Mouse (Mus musculus): ENCODE results near the gene Hid1. TPM values are rescaled to one million over a fixed set of nuclear protein-coding genes. Genes with fewer than 3 reads are reported as not detected.

The Hid1 gene
- polyA plus RNA-seq, 1 experiment = 127 TPM

GRCm38 (mm10) chr11:115358468-115358867, 9.1 kb downstream of the Hid1 start:
- WGBS = 25% methylated on average over 5 of the region's 5 CpGs
- TF ChIP-seq POLR2A (IDR thresholded peaks at IDR 0.05; ENCODE audit: control insufficient read depth, extremely low read depth, insufficient read depth, low read length, poor library complexity) = no peak
- 0 out of 2 replicates have a peak, but pooled peaks have one; percentile 37 for TF ChIP-seq CTCF (IDR thresholded peaks at IDR 0.05; ENCODE audit: borderline replicate concordance, control insufficient read depth, extremely low read depth, insufficient read depth, low read length, poor library complexity)
- peak; percentile 76 for DNase-seq
- Histone ChIP-seq H3K4me3 (ENCODE audit: control insufficient read depth, insufficient read depth, low read length) (no peak overlapping the region), H3K4me1 (replicated peaks; ENCODE audit: control insufficient read depth, insufficient read depth, low read length) (peaks cover 13% of the 10 kb centered on the region), H3K27me3 (ENCODE audit: control insufficient read depth, insufficient read depth, low read length) (no peaks in the 10 kb centered on the region), H3K27ac (ENCODE audit: control insufficient read depth, insufficient read depth, low read length) (no peak overlapping the region), H3K36me3 (ENCODE audit: control insufficient read depth, insufficient read depth, low read length) (peaks cover 6% of the 10 kb centered on the region)

GRCm38 (mm10) chr11:115354183-115354582, 13.4 kb downstream of the Hid1 start:
- DNase-seq = peak; percentile 59
- TF ChIP-seq CTCF (IDR thresholded peaks at IDR 0.05; ENCODE audit: borderline replicate concordance, control insufficient read depth, extremely low read depth, insufficient read depth, low read length, poor library complexity) = peak; percentile 94
- no peak for TF ChIP-seq POLR2A (IDR thresholded peaks at IDR 0.05; ENCODE audit: control insufficient read depth, extremely low read depth, insufficient read depth, low read length, poor library complexity)
- WGBS = 16% methylated on average over 8 of the region's 8 CpGs
- Histone ChIP-seq H3K27me3 (ENCODE audit: control insufficient read depth, insufficient read depth, low read length) (no peaks in the 10 kb centered on the region), H3K36me3 (ENCODE audit: control insufficient read depth, insufficient read depth, low read length) (peaks cover 21% of the 10 kb centered on the region), H3K4me1 (replicated peaks; ENCODE audit: control insufficient read depth, insufficient read depth, low read length) (peaks cover 7% of the 10 kb centered on the region), H3K4me3 (ENCODE audit: control insufficient read depth, insufficient read depth, low read length) (no peak overlapping the region), H3K27ac (ENCODE audit: control insufficient read depth, insufficient read depth, low read length) (no peak overlapping the region)

DNA sequence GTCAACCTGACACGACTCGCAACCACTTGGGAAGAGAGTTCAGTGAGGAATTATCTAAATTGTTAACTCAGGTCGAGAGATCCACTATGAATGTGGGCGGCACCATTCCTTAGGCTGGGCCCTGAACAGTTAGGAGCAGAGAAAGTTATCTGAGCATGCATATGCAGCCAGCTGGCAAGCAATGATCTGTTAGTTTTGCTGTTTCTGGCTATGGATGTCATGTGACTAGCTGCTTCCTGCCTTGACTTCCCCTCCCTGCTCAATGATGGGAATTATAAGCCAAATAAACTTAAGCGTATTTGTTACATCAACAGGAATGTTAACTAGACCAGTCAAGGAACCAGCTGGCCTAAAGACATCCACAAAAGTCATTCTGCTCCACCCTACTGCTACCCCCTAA, 14.2 kb downstream of the Hid1 start:
- TF ChIP-seq POLR2A (IDR thresholded peaks at IDR 0.05; ENCODE audit: control insufficient read depth, extremely low read depth, insufficient read depth, low read length, poor library complexity) (no peak), CTCF (IDR thresholded peaks at IDR 0.05; ENCODE audit: borderline replicate concordance, control insufficient read depth, extremely low read depth, insufficient read depth, low read length, poor library complexity) (no peak)
- Histone ChIP-seq H3K4me3 (ENCODE audit: control insufficient read depth, insufficient read depth, low read length) (no peak overlapping the region), H3K4me1 (replicated peaks; ENCODE audit: control insufficient read depth, insufficient read depth, low read length) (no peaks in the 10 kb centered on the region), H3K27ac (ENCODE audit: control insufficient read depth, insufficient read depth, low read length) (no peak overlapping the region), H3K27me3 (ENCODE audit: control insufficient read depth, insufficient read depth, low read length) (no peaks in the 10 kb centered on the region), H3K36me3 (ENCODE audit: control insufficient read depth, insufficient read depth, low read length) (peaks cover 21% of the 10 kb centered on the region)
- 97% methylated on average over 5 of the region's 5 CpGs for WGBS
- no peak for DNase-seq

- no peak for TF ChIP-seq CTCF (IDR thresholded peaks at IDR 0.05; ENCODE audit: borderline replicate concordance, control insufficient read depth, extremely low read depth, insufficient read depth, low read length, poor library complexity)
- no peak for TF ChIP-seq POLR2A (IDR thresholded peaks at IDR 0.05; ENCODE audit: control insufficient read depth, extremely low read depth, insufficient read depth, low read length, poor library complexity)
- Histone ChIP-seq H3K27me3 (ENCODE audit: control insufficient read depth, insufficient read depth, low read length) (no peaks in the 10 kb centered on the region), H3K36me3 (ENCODE audit: control insufficient read depth, insufficient read depth, low read length) (peaks cover 14% of the 10 kb centered on the region)
Measured at GRCm38 (mm10) chr11:115349976-115350375, 17.6 kb downstream of the Hid1 start.

DNA sequence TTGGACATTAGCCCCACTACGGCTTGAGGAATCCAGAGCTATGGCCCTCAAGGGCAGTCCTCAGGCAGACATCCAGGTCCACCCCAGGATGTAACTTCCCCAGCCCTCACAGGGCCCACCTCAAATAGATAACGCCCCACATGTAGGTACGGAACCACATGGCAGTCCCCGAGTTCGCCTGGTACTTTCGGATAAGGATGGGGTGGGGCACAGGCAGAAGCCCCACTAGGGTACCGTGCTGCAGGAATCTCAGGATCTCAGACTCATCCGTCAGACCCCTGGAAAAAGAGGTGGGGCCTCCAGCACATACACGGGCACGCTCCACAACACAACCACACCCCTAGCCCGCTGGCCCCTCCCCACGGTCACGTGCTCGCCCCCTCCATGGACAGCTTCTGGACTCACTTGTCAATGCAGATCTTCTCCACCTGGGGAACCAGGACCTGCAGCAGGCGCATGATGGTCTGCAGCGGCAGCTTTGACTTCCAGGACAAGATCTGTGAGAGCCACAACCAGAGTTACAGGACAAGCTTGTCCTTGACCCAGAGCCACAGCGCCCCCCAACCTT, 18.8 kb downstream of the Hid1 start:
- no peaks in the 10 kb centered on the region for H3K27me3 ChIP-seq (ENCODE audit: control insufficient read depth, insufficient read depth, low read length)
- no peak overlapping the region for H3K4me3 ChIP-seq (ENCODE audit: control insufficient read depth, insufficient read depth, low read length)
- TF ChIP-seq CTCF (IDR thresholded peaks at IDR 0.05; ENCODE audit: borderline replicate concordance, control insufficient read depth, extremely low read depth, insufficient read depth, low read length, poor library complexity) = no peak
- no peak for TF ChIP-seq POLR2A (IDR thresholded peaks at IDR 0.05; ENCODE audit: control insufficient read depth, extremely low read depth, insufficient read depth, low read length, poor library complexity)
- DNase-seq = no peak
- 89% methylated on average over 17 of the region's 17 CpGs for WGBS
- H3K27ac ChIP-seq (ENCODE audit: control insufficient read depth, insufficient read depth, low read length) = no peak overlapping the region
- H3K4me1 ChIP-seq (replicated peaks; ENCODE audit: control insufficient read depth, insufficient read depth, low read length) = 0 out of 2 replicates have a peak, but pooled peaks cover 2% of the 10 kb centered on the region
- H3K36me3 ChIP-seq (ENCODE audit: control insufficient read depth, insufficient read depth, low read length) = peaks cover 14% of the 10 kb centered on the region

More at GRCm38 (mm10) chr11:115349976-115350375, 17.6 kb downstream of the Hid1 start:
- WGBS = 97% methylated on average over 4 of the region's 4 CpGs
- no peak for DNase-seq
- Histone ChIP-seq H3K4me3 (ENCODE audit: control insufficient read depth, insufficient read depth, low read length) (no peak overlapping the region), H3K4me1 (replicated peaks; ENCODE audit: control insufficient read depth, insufficient read depth, low read length) (no peaks in the 10 kb centered on the region), H3K27ac (ENCODE audit: control insufficient read depth, insufficient read depth, low read length) (no peak overlapping the region)

DNA sequence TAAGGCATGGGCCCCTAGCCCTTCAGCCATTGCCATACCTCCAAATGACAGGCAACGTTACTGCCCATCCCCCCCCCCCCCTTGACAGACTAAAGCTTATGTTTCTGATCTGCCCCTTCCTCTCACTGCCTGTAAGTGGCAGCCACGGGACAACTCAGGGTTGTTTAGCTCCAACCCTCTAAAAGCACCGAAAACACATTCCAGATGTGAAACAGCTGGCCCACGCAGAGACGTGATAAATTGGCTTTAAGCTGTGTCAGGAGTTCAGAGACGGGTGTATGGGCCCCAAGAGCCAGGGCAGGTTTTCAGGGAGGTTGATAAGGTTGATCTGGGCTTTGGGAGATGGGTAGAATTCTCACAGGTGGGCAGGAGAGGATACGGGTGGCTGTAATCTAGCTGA, 22.0 kb downstream of the Hid1 start:
- Histone ChIP-seq H3K4me3 (ENCODE audit: control insufficient read depth, insufficient read depth, low read length) (no peak overlapping the region), H3K4me1 (replicated peaks; ENCODE audit: control insufficient read depth, insufficient read depth, low read length) (0 out of 2 replicates have a peak, but pooled peaks cover 2% of the 10 kb centered on the region), H3K27me3 (ENCODE audit: control insufficient read depth, insufficient read depth, low read length) (no peaks in the 10 kb centered on the region; the same call in 1 of the 2 replicates), H3K36me3 (ENCODE audit: control insufficient read depth, insufficient read depth, low read length) (no peaks in the 10 kb centered on the region), H3K27ac (ENCODE audit: control insufficient read depth, insufficient read depth, low read length) (no peak overlapping the region)
- no peak for DNase-seq
- TF ChIP-seq POLR2A (IDR thresholded peaks at IDR 0.05; ENCODE audit: control insufficient read depth, extremely low read depth, insufficient read depth, low read length, poor library complexity) (no peak), CTCF (IDR thresholded peaks at IDR 0.05; ENCODE audit: borderline replicate concordance, control insufficient read depth, extremely low read depth, insufficient read depth, low read length, poor library complexity) (no peak)
- WGBS = 44% methylated on average over 7 of the region's 7 CpGs

Data from thymus, adult 2 months (tissue).